Comparison of ENCODE assay signal across 8 mouse cellular contexts in genomic region chr3:95905146-95905939, GRCm38 (mm10). TPM values are rescaled to one million over a fixed set of nuclear protein-coding genes. Genes with fewer than 3 reads are reported as not detected.
A peak's percentile ranks its signal among the peaks of the same experiment; 100 is the strongest.
DNase-seq lines count a peak whose midpoint lies in the region; ATAC-seq lines count a peak whose summit lies in the region.

No protein-coding gene starts in this region.

- H3K4me3 ChIP-seq in heart, embryonic 13.5 days: peak overlapping the region; percentile 51
- H3K4me3 ChIP-seq in stomach, embryonic 16.5 days (replicated peaks; ENCODE audit: low read length): peak overlapping the region; percentile 39

- intact Hi-C loops in left cerebral cortex, postnatal 36 days (cut with DNase I): no loop called here

- H3K4me1 ChIP-seq in heart, embryonic 13.5 days: peaks cover 58% of the 10 kb centered on the region
- H3K4me1 ChIP-seq in stomach, embryonic 16.5 days (ENCODE audit: control insufficient read depth, insufficient read depth, low read length): peaks cover 17% of the 10 kb centered on the region

- H3K9ac ChIP-seq in heart, embryonic 13.5 days: peak overlapping the region; percentile 80
- H3K9ac ChIP-seq in stomach, embryonic 16.5 days (ENCODE audit: low read length): peak overlapping the region; percentile 50

- peak; percentile 37; the same call in 1 of the 2 replicates for ATAC-seq in common myeloid progenitor, adult 5-6 weeks (replicated peaks; ENCODE audit: low read depth, poor library complexity, severe bottlenecking)
- no peak for ATAC-seq in heart, embryonic 13.5 days (ENCODE audit: extremely low read depth, insufficient number of reproducible peaks, low FRiP score, low TSS enrichment)
- ATAC-seq in stomach, embryonic 16.5 days (ENCODE audit: insufficient read depth, low FRiP score): no peak; the same call in 1 of the 2 replicates

- no peaks in the 10 kb centered on the region for H3K36me3 ChIP-seq in heart, embryonic 13.5 days
- no peaks in the 10 kb centered on the region for H3K36me3 ChIP-seq in stomach, embryonic 16.5 days (ENCODE audit: control insufficient read depth, insufficient read depth, low read length)

- WGBS in heart, embryonic 13.5 days: under 1% methylated on average over 18 of the region's 18 CpGs
- 1% methylated on average over 18 of the region's 18 CpGs for WGBS in stomach, embryonic 16.5 days

- peak; percentile 81 for DNase-seq in left cerebral cortex, adult 11 months (ENCODE audit: low spot score)
- DNase-seq in left cerebral cortex, postnatal 36 days (ENCODE audit: low spot score in 2 of 2): no peak
- peak; percentile 52 for DNase-seq in kidney, postnatal 14 days
- peak; percentile 78 for DNase-seq in lung, postnatal 10 days
- DNase-seq in gastrocnemius, postnatal 25 days: no peak

- peak overlapping the region; percentile 84 for H3K27ac ChIP-seq in heart, embryonic 13.5 days (replicated peaks)
- no peak overlapping the region for H3K27ac ChIP-seq in stomach, embryonic 16.5 days (ENCODE audit: low read length)

- peak overlapping the region; percentile 80 for H3K4me2 ChIP-seq in heart, embryonic 13.5 days
- peak overlapping the region; percentile 61 for H3K4me2 ChIP-seq in stomach, embryonic 16.5 days (ENCODE audit: low read depth, low read length)

- peaks cover 12% of the 10 kb centered on the region for H3K27me3 ChIP-seq in heart, embryonic 13.5 days (replicated peaks)
- no peaks in the 10 kb centered on the region for H3K27me3 ChIP-seq in stomach, embryonic 16.5 days (ENCODE audit: control insufficient read depth, insufficient read depth, low read length)

- H3K9me3 ChIP-seq in heart, embryonic 13.5 days: no peaks in the 10 kb centered on the region
- H3K9me3 ChIP-seq in stomach, embryonic 16.5 days (replicated peaks; ENCODE audit: control insufficient read depth, low read length): no peaks in the 10 kb centered on the region

RNA-seq across cellular contexts. Expression of gene Car14, which starts 0.9 kb away (rescaled TPM):
- total RNA-seq in left cerebral cortex, postnatal 36 days (2021): 10 to 100 TPM in 1 of 2 experiments, 1 to 10 TPM in 1; 8.8 to 10.6 TPM
- total RNA-seq in common myeloid progenitor, adult 5-6 weeks (2017): not detected in 2 replicates
- polyA plus RNA-seq in heart, embryonic 13.5 days (2015; fragmentation: Nextera tagmentation; extraction: Ambion mirVana): 26.1 and 31.5 TPM in 2 replicates
- 2.4 and 2.9 TPM in 2 replicates for polyA plus RNA-seq in stomach, embryonic 16.5 days (2015; fragmentation: Nextera tagmentation; extraction: Ambion mirVana)
- total RNA-seq in gastrocnemius, postnatal 25 days (2021): 10 to 100 TPM; 78.0 to 92.8 TPM

RNA-seq across cellular contexts. Expression of gene Aph1a, which starts 11.6 kb away (rescaled TPM):
- total RNA-seq in left cerebral cortex, postnatal 36 days (2021): 10 to 100 TPM; 61.8 to 75.2 TPM
- 32.3 and 40.9 TPM in 2 replicates for total RNA-seq in common myeloid progenitor, adult 5-6 weeks (2017)
- 28.8 and 33.9 TPM in 2 replicates for polyA plus RNA-seq in heart, embryonic 13.5 days (2015; fragmentation: Nextera tagmentation; extraction: Ambion mirVana)
- 33.9 and 34.6 TPM in 2 replicates for polyA plus RNA-seq in stomach, embryonic 16.5 days (2015; fragmentation: Nextera tagmentation; extraction: Ambion mirVana)
- 10 to 100 TPM; 43.9 to 51.9 TPM for total RNA-seq in gastrocnemius, postnatal 25 days (2021)

RNA-seq across cellular contexts. Expression of gene BC028528, which starts 13.5 kb away (rescaled TPM):
- total RNA-seq in left cerebral cortex, postnatal 36 days (2021): 1 to 10 TPM; 3.4 to 5.5 TPM
- total RNA-seq in common myeloid progenitor, adult 5-6 weeks (2017): 43.4 and 62.9 TPM in 2 replicates
- 38.1 and 41.8 TPM in 2 replicates for polyA plus RNA-seq in heart, embryonic 13.5 days (2015; fragmentation: Nextera tagmentation; extraction: Ambion mirVana)
- polyA plus RNA-seq in stomach, embryonic 16.5 days (2015; fragmentation: Nextera tagmentation; extraction: Ambion mirVana): 28.8 and 30.0 TPM in 2 replicates
- total RNA-seq in gastrocnemius, postnatal 25 days (2021): 1 to 10 TPM; 2.8 to 3.7 TPM

RNA-seq across cellular contexts. Expression of gene Ciart, which starts 23.3 kb away (rescaled TPM):
- total RNA-seq in left cerebral cortex, postnatal 36 days (2021): 10 to 100 TPM; 18.6 to 26.6 TPM
- 14.6 and 18.5 TPM in 2 replicates for total RNA-seq in common myeloid progenitor, adult 5-6 weeks (2017)
- 5.7 and 6.2 TPM in 2 replicates for polyA plus RNA-seq in heart, embryonic 13.5 days (2015; fragmentation: Nextera tagmentation; extraction: Ambion mirVana)
- 3.8 and 5.2 TPM in 2 replicates for polyA plus RNA-seq in stomach, embryonic 16.5 days (2015; fragmentation: Nextera tagmentation; extraction: Ambion mirVana)
- 1 to 10 TPM in 1 of 2 experiments, under 1 TPM in 1; 0.82 to 7.7 TPM for total RNA-seq in gastrocnemius, postnatal 25 days (2021)

RNA-seq across cellular contexts. Expression of gene Anp32e, which starts 23.7 kb away (rescaled TPM):
- 10 to 100 TPM; 87.9 to 91.2 TPM for total RNA-seq in left cerebral cortex, postnatal 36 days (2021)
- total RNA-seq in common myeloid progenitor, adult 5-6 weeks (2017): 560 and 574 TPM in 2 replicates
- polyA plus RNA-seq in heart, embryonic 13.5 days (2015; fragmentation: Nextera tagmentation; extraction: Ambion mirVana): 164 and 182 TPM in 2 replicates
- polyA plus RNA-seq in stomach, embryonic 16.5 days (2015; fragmentation: Nextera tagmentation; extraction: Ambion mirVana): 156 and 167 TPM in 2 replicates
- total RNA-seq in gastrocnemius, postnatal 25 days (2021): 10 to 100 TPM; 67.4 to 69.1 TPM

Comparison
In these comparisons a context has a peak if more than half of its experiments do, and no peak if none do; other contexts are left out.
1. DNase-seq: peak in left cerebral cortex, adult 11 months (single experiment), kidney, postnatal 14 days (single experiment) and lung, postnatal 10 days (single experiment); none in left cerebral cortex, postnatal 36 days (0 of 2) and gastrocnemius, postnatal 25 days (single experiment).